Mouse (Mus musculus): ENCODE data around the gene Hmgcr.

DNA sequence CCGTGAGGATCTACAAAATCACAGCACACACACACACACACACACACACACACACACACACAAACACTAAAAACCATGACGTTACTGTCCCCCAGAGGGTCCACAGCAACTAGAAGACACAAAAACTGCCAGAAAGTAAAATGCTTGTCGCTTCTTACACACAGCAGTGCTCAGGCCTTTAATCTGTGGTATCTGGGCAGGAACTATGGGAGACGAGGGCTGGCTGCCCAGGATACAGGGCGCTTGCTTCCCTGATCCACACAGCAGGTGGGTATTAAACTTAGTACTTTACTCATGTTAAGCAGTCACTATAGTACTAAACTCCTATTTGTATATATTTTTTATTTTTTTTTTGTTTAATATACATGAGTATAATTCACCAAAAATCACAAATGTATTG is 24.9 kb downstream of the Hmgcr start:
- TF ChIP-seq CTCF (IDR thresholded peaks at IDR 0.05): no peak
- no peak for TF ChIP-seq EP300 (IDR thresholded peaks at IDR 0.05)
